Mouse (Mus musculus) kidney, embryonic 16.5 days (tissue): ENCODE measurements around the gene Fam102a. TPM values are rescaled to one million over a fixed set of nuclear protein-coding genes. Genes with fewer than 3 reads are reported as not detected.

Experiments used
- ATAC-seq: fragments of 200-750 bp; cut with Nextera tagmentation; 2 replicates; pipeline ENCODE4 v1.8.0; 2017; ENCODE audit warnings: moderate TSS enrichment; ENCODE audit not compliant: low FRiP score, low TSS enrichment
- H3K27ac ChIP-seq: fragments of 300-500 bp; sonication (generic); 2 replicates; pipeline ENCODE4 v1.5.1; 2014; ENCODE audit warnings: low read length
- H3K27me3 ChIP-seq: fragments of 300-500 bp; sonication (generic); 2 replicates; pipeline ENCODE4 v1.6.1; 2014; ENCODE audit warnings: low read length, control low read depth, mixed read lengths; ENCODE audit not compliant: insufficient read depth
- H3K36me3 ChIP-seq: fragments of 300-500 bp; sonication (generic); 2 replicates; pipeline ENCODE4 v1.6.1; 2014; ENCODE audit warnings: low read length, control low read depth, mixed read lengths; ENCODE audit not compliant: insufficient read depth
- H3K4me1 ChIP-seq: fragments of 300-500 bp; sonication (generic); 2 replicates; pipeline ENCODE4 v1.6.1; 2014; ENCODE audit warnings: low read length, control low read depth, mixed read lengths; ENCODE audit not compliant: insufficient read depth
- H3K4me2 ChIP-seq: fragments of 300-500 bp; sonication (generic); replicated peaks from 2 replicates; pipeline ENCODE4 v1.6.1; 2014; ENCODE audit warnings: low read depth, low read length
- H3K4me3 ChIP-seq: fragments of 300-500 bp; sonication (generic); 2 replicates; pipeline ENCODE4 v1.5.1; 2014; ENCODE audit warnings: mild to moderate bottlenecking, low read length
- H3K9ac ChIP-seq: fragments of 300-500 bp; sonication (generic); replicated peaks from 2 replicates; pipeline ENCODE4 v1.6.1; 2014; ENCODE audit warnings: low read length
- H3K9me3 ChIP-seq: fragments of 300-500 bp; sonication (generic); 2 replicates; pipeline ENCODE4 v1.6.1; 2016; ENCODE audit warnings: low read length, control low read depth
- WGBS: fragments of 180-500 bp; shearing (Covaris S2); extraction: QIAGEN DNeasy Blood & Tissue Kit; methylation state at CpG from one replicate; pipeline ENCODE4 v1.1.7; 2014; 5-methylcytosine and 5-hydroxymethylcytosine counted together
- polyA plus RNA-seq: library from polyadenylated mRNA; unstranded; fragments of >200 nt; fragmentation: Nextera tagmentation; extraction: Ambion mirVana; gene quantifications from 2 replicates; pipeline ENCODE4 v1.2.1, GENCODE M21; 2015

Fam102a gene
- polyA plus RNA-seq, 1 experiment from 2014 or later, result 13.3 TPM

DNA sequence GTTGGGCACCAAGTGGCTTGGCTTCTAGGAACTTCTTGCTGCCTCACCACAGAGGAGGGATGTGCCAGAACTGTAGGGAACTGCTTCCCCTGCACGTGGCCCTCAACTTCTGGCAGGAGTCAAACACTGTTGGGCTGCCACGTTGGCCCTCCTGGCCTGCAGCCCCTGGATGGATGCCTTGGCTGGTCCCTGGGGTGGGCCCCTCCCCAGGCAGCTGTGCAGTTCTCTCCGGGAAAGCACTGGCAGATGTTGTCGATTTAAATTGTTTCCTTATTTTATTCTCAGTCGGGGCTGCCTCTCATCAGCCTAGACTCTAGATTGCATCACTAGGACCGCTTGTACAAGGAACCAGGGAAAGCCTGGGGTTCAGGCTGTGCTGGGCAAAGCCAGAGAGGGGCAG is 14.6 kb downstream of the Fam102a start:
- no peak overlapping the region for H3K9ac ChIP-seq
- no peak overlapping the region for H3K4me3 ChIP-seq
- H3K27ac ChIP-seq, result no peak overlapping the region
- no peaks in the 10 kb centered on the region for H3K27me3 ChIP-seq
- no peaks in the 10 kb centered on the region for H3K9me3 ChIP-seq
- no peak for ATAC-seq
- H3K4me2 ChIP-seq, result no peak overlapping the region
- WGBS, result 60% methylated on average over 6 of the region's 6 CpGs
- H3K36me3 ChIP-seq, result 0 out of 2 replicates have a peak, but pooled peaks cover 4% of the 10 kb centered on the region
- H3K4me1 ChIP-seq, result no peaks in the 10 kb centered on the region; the same call in 1 of the 2 replicates

DNA sequence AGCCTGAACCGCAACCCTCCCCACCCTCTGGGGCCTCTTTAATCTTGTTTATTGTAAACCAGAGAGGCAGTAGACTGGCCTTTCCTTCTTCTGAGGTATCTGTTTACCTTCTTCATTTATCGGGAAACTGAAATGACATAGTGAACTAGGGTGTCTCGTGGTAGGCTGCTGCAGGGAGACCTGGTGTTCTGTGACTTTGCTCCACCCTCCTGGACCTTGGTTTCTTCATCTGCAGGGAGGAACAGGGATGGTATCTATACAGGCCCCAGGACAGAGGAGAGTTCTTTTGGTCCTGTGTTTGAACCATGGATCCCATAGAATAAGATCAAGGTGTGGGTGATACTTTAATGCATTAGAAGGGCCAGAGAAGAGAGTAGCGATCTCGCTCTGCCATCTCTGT is 16.1 kb downstream of the Fam102a start:
- WGBS, result 81% methylated on average over 5 of the region's 5 CpGs
- Histone ChIP-seq H3K27me3 (no peaks in the 10 kb centered on the region), H3K4me3 (no peak overlapping the region), H3K9me3 (no peaks in the 10 kb centered on the region), H3K4me2 (no peak overlapping the region), H3K9ac (no peak overlapping the region), H3K4me1 (no peaks in the 10 kb centered on the region; the same call in 1 of the 2 replicates), H3K27ac (no peak overlapping the region), H3K36me3 (0 out of 2 replicates have a peak, but pooled peaks cover 4% of the 10 kb centered on the region)
- ATAC-seq, result no peak

DNA sequence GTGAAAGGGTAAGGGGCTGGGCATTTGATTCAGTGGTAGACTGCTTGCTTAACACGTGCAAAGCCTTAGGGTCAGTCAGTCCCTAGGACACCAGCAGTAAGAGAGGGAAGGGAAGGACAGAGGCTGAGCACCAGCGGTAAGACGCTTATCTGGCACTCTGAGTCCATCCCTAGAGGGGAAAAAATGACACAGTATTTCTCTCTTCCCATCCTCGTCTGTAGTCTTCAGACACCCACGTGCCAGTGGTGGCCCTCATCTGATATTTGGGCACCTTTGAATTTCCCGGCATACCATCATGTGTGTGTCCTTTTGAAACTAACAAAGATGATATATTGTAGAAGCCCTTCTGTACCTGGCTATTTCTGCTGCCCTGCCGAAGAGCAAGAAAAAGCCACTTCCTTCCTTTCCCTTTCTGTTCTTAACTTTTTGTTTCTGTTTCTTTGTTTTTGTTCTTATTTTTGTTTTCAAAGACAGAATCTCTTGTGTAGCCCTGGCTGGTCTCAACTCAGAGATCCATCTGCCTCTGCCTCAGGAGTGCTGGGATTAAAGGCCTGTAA is 18.5 kb downstream of the Fam102a start:
- Histone ChIP-seq H3K9me3 (no peaks in the 10 kb centered on the region), H3K4me3 (no peak overlapping the region), H3K4me2 (no peak overlapping the region), H3K4me1 (no peaks in the 10 kb centered on the region; the same call in 1 of the 2 replicates), H3K27me3 (no peaks in the 10 kb centered on the region), H3K36me3 (0 out of 2 replicates have a peak, but pooled peaks cover 6% of the 10 kb centered on the region), H3K9ac (no peak overlapping the region), H3K27ac (no peak overlapping the region)
- WGBS, result 77% methylated on average over 7 of the region's 7 CpGs
- ATAC-seq, result no peak

DNA sequence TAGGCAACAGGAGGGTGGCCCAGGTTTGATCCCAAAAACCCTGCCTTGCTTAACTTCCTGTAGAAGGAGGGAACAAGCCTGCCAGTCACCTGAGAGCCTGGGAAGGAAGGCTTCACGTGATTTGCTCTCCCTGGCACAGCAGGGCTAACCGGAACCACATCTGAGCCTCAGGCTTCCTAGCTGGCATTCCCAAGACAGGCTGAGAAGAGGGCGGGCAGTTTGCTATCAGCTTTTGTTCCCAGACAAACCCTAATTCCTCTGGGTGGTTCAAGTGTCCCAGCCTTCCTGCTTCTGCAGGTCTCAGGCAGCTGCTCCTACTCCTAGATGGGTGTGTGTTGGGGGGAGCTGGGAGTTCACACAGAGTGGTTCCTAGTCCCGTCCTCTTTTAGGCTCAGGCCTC is 20.4 kb downstream of the Fam102a start:
- 55% methylated on average over 4 of the region's 4 CpGs for WGBS
- H3K36me3 ChIP-seq, result 0 out of 2 replicates have a peak, but pooled peaks cover 3% of the 10 kb centered on the region
- H3K4me1 ChIP-seq, result no peaks in the 10 kb centered on the region
- H3K4me3 ChIP-seq, result no peak overlapping the region
- H3K27ac ChIP-seq, result no peak overlapping the region
- H3K9me3 ChIP-seq, result no peaks in the 10 kb centered on the region
- H3K27me3 ChIP-seq, result no peaks in the 10 kb centered on the region
- H3K4me2 ChIP-seq, result no peak overlapping the region
- no peak for ATAC-seq
- H3K9ac ChIP-seq, result no peak overlapping the region

DNA sequence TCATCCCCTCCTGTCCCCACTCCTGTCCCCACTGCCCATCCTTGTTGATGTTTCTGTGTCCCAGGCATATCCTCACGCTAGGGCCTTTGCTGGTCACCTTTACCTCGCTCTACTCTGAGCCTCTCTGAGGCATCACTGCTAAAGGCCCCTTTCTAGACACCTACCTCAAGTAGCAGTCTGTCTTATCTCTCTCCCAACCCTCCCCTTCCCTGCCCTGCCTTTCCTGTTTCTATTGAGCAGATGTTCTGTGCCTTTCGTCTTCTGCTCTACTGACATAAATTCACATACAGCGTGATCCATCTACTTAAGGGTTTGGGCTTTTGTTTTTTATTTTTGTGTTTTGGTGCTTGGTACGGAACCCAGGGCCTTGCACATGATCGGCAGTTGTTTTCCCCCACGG is 20.9 kb downstream of the Fam102a start:
- Histone ChIP-seq H3K4me3 (no peak overlapping the region), H3K36me3 (peaks cover 7% of the 10 kb centered on the region; the same call in 1 of the 2 replicates), H3K9me3 (no peaks in the 10 kb centered on the region), H3K4me1 (no peaks in the 10 kb centered on the region), H3K27ac (no peak overlapping the region), H3K9ac (no peak overlapping the region), H3K4me2 (no peak overlapping the region), H3K27me3 (no peaks in the 10 kb centered on the region)
- no peak for ATAC-seq
- 72% methylated on average over 7 of the region's 7 CpGs for WGBS

DNA sequence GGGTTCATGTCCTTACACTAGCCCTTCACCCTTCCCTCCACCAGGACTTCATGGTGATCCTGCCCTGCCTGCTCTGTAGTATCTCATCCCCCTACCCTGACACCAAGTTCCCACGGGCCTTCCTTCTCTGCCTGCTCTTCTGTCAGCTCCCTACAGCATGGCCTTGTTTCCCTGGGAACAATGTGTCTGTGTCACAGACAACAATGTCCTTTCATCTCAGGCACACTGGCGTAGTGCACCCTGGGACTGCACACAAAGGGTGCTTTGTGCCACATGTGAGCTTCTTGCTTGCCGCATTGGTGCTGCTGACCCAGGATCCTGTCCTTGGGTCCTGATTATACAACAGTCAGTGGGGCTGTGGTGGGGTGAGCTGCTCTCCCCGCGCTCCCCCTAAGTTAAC is 24.4 kb downstream of the Fam102a start:
- no peaks in the 10 kb centered on the region for H3K4me1 ChIP-seq
- no peaks in the 10 kb centered on the region for H3K27me3 ChIP-seq
- H3K36me3 ChIP-seq, result peaks cover 23% of the 10 kb centered on the region
- H3K27ac ChIP-seq, result no peak overlapping the region
- H3K9me3 ChIP-seq, result no peaks in the 10 kb centered on the region
- no peak overlapping the region for H3K4me3 ChIP-seq
- no peak overlapping the region; the same call in 1 of the 2 replicates for H3K9ac ChIP-seq
- no peak overlapping the region for H3K4me2 ChIP-seq
- no peak for ATAC-seq
- 73% methylated on average over 5 of the region's 5 CpGs for WGBS

DNA sequence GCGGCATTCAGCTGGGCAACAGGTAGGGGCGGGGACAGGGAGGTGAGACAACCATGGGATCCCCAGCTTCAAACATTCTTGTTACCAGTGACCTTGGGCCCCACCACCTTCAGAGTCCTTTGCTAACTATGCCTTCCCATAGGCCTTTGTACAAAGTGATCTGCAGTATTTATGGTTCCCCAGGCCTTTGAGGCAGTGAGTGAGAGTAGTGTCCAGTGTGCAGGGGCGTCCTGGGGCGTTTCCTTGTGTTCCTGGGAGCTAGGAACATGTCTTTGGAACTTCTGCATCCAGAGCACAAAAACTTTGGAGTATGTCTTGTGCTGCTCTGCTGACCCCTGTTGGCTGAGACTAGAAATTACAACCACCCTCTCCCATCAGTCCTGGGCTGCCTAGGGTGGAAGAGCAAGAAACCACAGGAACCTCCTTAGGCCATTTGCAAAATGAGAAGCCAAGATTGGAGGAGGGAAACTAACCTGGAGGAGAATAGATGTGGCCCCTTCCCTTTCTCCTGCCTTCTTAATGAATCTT is 31.5 kb downstream of the Fam102a start:
- H3K9ac ChIP-seq, result no peak overlapping the region
- peaks cover 9% of the 10 kb centered on the region for H3K4me1 ChIP-seq
- no peaks in the 10 kb centered on the region for H3K27me3 ChIP-seq
- no peak for ATAC-seq
- no peak overlapping the region for H3K4me3 ChIP-seq
- peaks cover 43% of the 10 kb centered on the region for H3K36me3 ChIP-seq
- no peaks in the 10 kb centered on the region for H3K9me3 ChIP-seq
- no peak overlapping the region for H3K27ac ChIP-seq
- H3K4me2 ChIP-seq, result no peak overlapping the region
- WGBS, result 45% methylated on average over 4 of the region's 4 CpGs

DNA sequence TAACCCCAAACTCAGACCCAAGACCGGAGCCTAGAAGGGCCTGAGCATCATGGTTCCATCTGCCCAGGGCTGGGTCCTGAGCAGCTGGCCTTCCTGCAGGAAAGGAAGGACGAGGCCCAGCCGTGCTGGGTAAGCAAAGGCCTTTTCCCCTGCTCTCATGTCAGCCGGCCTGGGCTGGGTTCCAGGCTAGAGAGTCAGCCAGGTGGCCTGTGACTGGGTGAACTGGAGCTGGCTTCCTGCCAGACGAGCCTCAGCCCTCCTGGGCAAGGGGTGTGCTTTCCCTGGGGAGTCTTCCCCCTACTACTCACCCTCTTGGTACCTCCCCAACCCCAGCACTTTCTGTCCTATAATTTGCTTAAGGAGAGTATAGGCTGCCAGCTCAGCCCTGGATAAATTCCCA is 33.0 kb downstream of the Fam102a start:
- no peak overlapping the region for H3K4me3 ChIP-seq
- 64% methylated on average over 5 of the region's 5 CpGs for WGBS
- H3K4me2 ChIP-seq, result no peak overlapping the region
- ATAC-seq, result no peak
- H3K4me1 ChIP-seq, result peaks cover 16% of the 10 kb centered on the region
- H3K27ac ChIP-seq, result no peak overlapping the region
- no peak overlapping the region for H3K9ac ChIP-seq
- H3K36me3 ChIP-seq, result peaks cover 42% of the 10 kb centered on the region
- H3K9me3 ChIP-seq, result no peaks in the 10 kb centered on the region
- no peaks in the 10 kb centered on the region for H3K27me3 ChIP-seq

DNA sequence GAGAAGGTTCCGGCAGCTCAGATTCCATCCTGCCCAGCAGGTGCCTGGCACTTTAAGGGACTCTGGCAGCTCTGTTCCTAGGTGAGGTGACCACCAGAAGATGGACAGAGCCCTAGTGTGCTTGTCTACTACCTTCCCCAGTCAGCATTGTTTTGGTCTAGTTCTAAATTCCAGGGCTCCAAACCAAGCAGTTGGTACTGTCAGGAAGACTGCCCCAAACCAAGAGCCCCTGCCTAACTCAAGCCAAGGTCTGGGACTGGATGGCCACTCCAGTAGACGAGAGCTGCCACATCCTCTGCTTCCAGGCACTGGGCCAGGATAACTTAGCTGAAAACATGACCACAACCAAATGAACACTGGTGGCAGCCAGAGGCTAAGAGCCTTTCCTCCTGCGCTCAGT is 33.8 kb downstream of the Fam102a start:
- no peaks in the 10 kb centered on the region for H3K9me3 ChIP-seq
- no peak overlapping the region for H3K9ac ChIP-seq
- no peaks in the 10 kb centered on the region for H3K27me3 ChIP-seq
- no peak overlapping the region for H3K4me2 ChIP-seq
- WGBS, result 88% methylated on average over 3 of the region's 3 CpGs
- H3K4me3 ChIP-seq, result no peak overlapping the region
- H3K4me1 ChIP-seq, result peaks cover 16% of the 10 kb centered on the region
- ATAC-seq, result no peak
- no peak overlapping the region for H3K27ac ChIP-seq
- H3K36me3 ChIP-seq, result peaks cover 34% of the 10 kb centered on the region

DNA sequence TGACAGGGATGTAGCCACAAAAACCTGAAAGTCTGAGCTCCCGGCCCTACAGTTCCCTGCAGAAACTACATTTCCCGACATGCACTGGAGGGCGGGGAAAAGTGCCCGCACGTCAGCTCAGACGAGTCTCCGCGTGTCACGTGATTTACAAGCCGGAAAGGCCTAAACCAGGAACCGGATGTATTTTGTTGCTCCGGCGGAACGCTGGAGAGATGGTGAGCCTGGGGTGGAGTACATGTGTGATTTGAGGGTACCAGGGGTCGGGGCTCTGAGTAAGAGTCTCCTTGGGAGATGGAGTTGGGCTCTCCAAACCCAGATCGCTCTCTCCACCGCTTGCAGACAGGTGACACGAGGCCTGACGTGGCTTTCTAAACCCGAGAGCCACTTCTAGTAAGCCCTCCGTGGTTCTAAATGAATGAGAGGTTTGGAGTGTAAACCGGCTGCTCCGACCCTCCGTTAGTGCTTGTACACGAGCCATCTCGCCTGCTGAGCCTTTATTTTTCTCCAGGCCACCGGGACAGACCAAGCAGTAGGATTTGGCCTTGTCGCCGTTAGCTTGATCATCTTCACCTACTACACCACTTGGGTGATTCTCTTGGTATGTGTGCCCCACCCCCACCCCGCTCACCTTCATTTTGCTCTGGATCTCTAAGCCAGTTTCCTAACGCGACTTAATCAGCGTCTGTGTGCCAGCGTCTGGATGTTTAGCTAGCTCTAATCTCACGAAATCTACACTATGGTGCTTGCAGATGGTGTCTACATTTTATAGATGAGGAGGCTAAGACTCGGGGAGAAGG is 35.8 kb downstream of the Fam102a start, which contains the start of gene Dpm2:
TSS of gene Dpm2 (plus strand) at position 161 of the 797 bp plus-strand sequence.
- Histone ChIP-seq H3K9ac (peak within 1 kb of the TSS; percentile 85), H3K9me3 (no peaks in the 10 kb centered on the region), H3K4me1 (peaks cover 25% of the 10 kb centered on the region), H3K4me3 (peak within 1 kb of the TSS; percentile 59), H3K4me2 (peak within 1 kb of the TSS; percentile 88), H3K27me3 (no peaks in the 10 kb centered on the region), H3K27ac (peak within 1 kb of the TSS; percentile 16; the same call in 1 of the 2 replicates), H3K36me3 (peaks cover 15% of the 10 kb centered on the region)
- under 1% methylated on average over 36 of the region's 36 CpGs for WGBS
- ATAC-seq, result peak; percentile 81
